Mouse (Mus musculus) urinary bladder, adult 18-20 months (tissue): Measurements from ENCODE around the gene Rae1.
A peak's percentile ranks its signal among the peaks of the same experiment; 100 is the strongest.

Experiments used
- DNase-seq, 2 experiments: peaks; one replicate each; pipeline ENCODE4 v3.0.0; 2022; ENCODE audit warnings: low spot score in 2 of 2, mixed read lengths in 2 of 2

The Rae1 gene

DNA sequence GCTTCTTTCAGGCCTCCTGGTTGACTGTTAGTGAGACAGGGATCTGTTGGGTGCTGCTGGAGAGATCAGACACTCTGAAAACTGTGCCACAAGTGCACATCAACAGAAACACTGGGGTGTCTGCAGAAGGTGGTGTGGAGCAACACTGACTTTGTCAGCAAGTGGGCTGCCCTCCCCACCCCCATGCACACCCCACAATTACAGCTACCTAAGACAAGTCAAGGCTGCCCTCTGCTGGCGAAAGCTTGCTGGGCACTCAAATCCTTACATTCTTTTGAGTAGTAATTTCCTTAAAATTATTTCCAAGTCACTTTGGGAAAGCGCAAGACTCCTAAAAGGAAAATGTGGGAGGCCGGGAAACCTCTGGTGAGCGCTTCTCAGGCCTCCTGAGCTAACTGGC is 3.7 kb upstream of the Rae1 start:
- DNase-seq, result peak in 1 of 2 experiments; percentile 59

- no peak for DNase-seq
Measured at GRCm38 (mm10) chr2:172997748-172998147, 2.2 kb upstream of the Rae1 start.

DNA sequence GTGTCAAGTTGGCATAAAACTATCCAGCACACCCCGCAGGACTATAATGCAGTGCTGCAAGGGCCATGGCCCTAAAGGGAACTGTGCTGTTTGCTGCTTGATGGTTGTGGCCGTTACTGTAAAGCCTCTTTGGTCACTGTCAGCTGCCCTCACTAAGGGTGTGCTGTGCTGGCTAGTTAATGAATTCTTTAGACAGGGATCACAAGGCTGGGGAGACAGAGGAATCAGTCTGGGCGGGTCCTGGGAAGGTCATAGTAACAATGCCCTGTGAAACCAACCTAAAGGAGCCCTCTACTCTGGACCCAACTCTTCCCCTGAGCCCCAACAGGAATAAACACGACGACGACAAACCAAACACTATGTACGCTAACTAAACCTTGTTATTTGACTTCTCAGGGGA is 1.4 kb upstream of the Rae1 start:
- DNase-seq, result no peak

DNA sequence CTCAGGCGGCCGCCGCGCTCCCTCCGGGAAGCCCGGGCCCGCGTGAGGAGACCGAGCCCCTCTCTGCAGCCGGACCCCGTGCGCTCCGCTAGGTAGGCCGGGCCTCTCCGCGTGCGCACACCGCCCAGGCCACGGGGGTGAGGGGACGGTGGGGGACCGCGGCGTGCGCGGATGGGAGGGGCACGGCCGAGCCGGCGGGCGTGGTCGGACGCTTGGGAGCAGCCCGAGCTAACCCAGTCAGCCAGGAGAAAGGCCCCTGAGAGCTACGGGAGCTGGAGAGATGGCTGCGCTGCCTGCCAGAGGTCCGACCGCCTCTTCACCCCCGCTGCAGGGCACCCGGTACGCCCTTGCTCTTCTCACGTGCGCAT is 352 bp downstream of the Rae1 start:
- peak in 1 of 2 experiments; percentile 55 for DNase-seq

DNA sequence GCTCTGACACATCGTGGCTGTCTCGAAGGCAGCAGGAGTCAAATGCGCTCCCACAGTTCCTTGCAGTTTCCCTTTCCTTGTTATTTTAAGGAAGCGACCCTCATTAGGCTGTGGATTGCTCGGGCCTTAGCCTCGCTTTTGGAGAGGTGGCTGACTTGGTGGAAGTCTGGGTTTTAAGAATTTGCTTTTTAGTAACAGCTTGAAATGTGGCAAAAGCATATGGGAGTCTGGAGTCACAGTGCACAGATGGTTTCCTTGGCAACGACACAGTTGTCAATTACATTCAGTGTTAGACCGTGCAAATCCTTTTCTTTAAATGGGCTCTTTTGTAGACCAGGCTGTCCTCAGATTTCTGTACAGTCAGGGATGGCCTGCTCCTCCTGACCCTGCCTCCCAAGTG is 1.0 kb downstream of the Rae1 start:
- DNase-seq, result no peak

GRCm38 (mm10) chr2:173003737-173004136 is 3.8 kb downstream of the Rae1 start:
- DNase-seq, result no peak

GRCm38 (mm10) chr2:173010220-173010717 is 10.4 kb downstream of the Rae1 start:
- DNase-seq, result no peak

GRCm38 (mm10) chr2:173011440-173011839 is 11.5 kb downstream of the Rae1 start:
- no peak for DNase-seq

GRCm38 (mm10) chr2:173014741-173015287 is 14.9 kb downstream of the Rae1 start:
- DNase-seq, result no peak

DNA sequence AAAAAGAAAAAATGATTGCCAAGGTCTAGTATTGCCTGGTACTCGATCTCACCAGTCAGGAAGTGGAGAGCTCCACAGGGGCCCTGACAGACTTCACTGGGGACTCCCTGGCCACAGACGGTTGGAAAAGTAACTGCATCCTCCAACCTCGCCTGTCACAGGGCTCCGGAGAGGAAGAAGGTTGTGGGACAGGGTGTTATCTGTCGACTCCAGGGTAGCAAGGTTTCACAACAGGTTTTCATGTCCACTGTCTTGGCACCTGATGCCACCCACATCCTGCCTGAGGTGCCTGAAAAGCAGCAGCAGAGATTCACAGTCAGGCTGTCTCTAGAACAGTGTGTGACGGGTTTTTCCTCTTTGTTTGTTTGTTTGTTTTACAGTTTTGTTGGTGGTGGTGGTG is 18.0 kb downstream of the Rae1 start:
- no peak for DNase-seq

- DNase-seq, result no peak
Measured at GRCm38 (mm10) chr2:173018618-173019017, 18.7 kb downstream of the Rae1 start.

- no peak for DNase-seq
Measured at GRCm38 (mm10) chr2:173019322-173019721, 19.4 kb downstream of the Rae1 start.

DNA sequence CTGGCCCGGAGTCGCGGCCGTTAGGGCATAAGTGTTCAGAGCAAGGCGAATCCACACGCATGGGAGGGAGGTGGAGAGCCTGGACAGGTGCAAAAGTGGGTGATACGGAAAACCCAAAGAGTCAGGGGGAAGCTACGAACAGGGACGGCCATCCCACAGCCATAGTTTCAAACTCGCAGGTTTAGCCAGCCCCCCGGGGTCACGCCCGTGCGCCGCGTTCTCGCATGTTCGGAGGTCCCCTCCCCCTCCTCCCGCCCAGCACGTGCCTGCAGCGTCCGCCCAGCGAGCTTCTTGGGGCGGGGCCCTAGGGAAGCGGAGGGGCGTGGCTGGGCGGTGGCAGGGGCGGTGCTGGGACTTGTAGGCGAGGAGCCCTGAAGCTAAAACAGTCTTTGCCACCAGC is 19.9 kb downstream of the Rae1 start:
- peak; percentile 85 to 86 for DNase-seq

DNA sequence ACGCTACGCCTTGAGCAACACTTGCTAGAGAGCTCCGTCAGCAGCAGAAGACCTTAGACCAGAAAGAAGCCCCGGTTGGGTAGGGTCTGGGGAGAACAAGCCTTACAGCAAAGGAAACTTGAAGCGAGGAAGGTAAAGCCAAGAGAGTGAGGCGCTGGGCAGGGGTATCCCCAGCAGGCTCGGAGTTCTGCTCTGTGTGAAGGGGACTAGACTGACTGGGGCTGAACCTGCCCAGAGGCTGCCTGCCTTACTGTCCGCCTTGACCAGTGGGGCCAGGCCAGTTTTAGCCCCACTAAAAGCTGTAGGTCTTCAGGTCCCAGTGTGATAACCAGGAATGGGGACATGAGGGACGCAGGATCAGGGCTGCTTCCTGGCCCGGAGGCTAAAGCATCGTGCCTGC is 20.5 kb downstream of the Rae1 start, which contains the start of gene Rbm38:
TSS of gene Rbm38 (plus strand) at position 69 of the 400 bp plus-strand sequence.
- DNase-seq, result no peak

DNA sequence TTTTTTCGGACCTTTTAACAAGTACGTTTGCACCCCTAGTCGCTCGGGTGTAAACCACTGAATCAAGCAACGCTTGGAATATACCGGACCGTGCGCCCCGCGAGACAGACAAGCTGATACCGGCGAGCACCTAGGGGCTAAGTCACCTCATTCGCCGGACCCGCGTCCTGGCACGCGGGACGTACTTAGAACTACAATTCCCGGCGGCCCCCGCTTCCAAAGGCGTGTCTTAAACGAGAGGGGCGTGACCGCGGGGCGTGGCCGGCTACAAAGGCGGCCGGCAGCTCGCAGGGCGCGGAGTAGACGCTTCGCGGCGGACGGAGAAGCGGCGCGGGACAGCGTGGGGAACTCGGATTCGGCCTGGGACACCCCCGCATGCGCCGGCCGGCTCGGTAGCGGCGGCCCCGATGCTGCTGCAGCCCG is 21.7 kb downstream of the Rae1 start:
- DNase-seq, result peak; percentile 88 to 94

DNA sequence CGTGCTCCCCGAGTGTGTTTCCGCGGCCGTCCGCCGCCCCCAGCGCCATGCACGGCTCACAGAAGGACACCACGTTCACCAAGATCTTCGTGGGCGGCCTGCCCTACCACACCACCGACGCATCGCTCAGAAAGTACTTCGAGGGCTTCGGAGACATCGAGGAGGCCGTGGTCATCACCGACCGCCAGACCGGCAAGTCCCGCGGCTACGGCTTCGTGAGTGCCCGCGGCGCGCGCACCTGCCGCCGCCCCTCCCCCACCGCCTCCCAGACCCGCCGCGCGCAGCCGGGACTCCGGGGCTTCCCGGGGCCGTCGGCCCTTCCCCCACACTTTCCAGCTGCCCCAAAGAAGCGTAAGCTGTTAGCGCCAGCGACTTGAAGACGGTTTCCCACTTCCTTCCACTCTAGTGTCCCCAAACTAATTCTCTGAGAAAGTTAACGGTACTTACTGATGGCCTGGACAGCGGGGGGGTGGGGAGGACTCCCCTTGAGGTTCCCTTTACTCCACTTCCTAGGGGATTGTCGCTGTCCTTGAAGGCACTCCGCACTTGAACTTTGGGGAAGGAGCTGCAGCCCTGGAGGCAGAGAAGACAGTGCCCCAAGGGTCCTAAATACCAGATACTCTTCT is 22.3 kb downstream of the Rae1 start:
- DNase-seq, result no peak

DNA sequence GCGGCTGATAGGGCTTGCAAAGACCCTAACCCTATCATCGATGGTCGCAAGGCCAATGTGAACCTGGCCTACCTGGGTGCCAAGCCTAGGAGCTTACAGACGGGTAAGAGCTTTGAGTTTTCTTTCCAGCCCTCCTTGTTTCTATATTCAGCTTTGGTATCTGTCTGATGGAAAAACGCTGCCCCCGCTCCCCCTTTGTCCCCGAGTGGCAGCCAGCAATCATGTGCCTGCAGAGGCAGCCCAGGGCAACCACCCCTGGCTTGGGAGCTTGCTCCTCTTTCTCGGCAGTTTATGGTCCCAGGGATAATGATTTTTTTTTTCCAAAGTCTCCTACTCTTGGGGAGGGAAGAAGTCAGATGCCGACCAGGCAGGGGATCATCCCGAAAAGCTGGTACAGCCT is 22.9 kb downstream of the Rae1 start:
- DNase-seq, result no peak

DNA sequence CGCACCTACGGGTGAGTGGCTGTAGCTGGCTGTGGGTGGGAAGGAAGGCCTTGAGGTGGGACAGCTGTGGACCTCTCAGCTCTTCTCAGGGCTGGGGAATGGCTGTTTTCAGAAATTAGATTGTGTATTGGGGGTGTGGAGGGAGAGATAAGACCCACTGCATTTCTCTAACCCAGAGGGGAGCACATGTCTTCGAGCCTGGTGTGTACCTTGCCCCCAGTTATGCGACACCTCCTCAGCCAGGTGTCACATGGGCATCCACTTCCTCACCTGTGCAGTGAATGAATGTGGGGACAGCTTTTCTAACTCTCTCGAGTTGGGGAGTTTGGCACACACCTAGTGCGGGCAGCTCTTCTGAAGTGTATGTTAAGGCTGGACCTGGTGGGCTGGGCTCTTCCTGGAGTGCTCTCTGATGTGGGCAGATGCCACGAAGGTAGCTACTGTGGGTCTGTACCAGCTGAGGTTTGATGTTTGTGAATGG is 23.5 kb downstream of the Rae1 start:
- DNase-seq, result no peak

DNA sequence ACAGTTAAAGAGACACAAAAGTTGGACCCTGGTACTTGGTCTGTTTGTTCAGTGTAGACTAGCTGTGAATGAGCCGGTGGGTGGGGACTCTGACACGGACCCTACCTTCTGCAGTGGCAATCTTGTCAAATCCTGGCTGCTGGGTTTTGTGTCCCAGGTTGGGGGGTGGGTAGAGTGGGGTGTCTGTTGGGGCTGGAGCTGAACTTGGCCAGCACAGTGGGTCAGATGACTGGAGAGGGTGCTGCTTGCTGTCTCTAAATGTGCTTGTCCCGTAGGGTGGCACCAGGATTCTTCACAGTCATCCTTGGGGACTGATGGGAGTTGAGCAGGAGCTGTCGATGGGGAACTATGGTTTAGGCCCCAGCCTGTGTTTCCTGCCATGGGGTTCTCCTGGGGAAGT is 24.0 kb downstream of the Rae1 start:
- DNase-seq, result no peak

DNA sequence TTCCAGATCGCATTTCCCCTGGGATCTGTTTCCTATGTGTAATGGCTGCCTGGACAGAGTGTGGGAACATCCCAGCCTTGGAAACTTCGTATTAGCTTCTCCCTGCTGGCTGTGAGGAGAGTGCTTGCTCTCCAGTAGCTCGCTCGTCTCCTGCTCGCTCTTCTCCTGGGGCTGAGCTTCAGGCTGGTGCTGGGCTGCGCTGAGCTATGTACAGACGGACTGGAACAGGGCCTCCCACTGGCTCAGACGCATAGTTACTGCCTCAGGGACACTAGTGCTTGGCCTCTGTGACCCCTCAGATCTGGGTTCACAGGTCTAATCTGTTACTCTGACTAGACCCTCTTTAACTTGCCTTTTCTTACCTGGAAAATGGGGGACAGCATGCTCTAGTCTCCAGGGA is 24.5 kb downstream of the Rae1 start:
- DNase-seq, result no peak

GRCm38 (mm10) chr2:173024938-173025337 is 25.0 kb downstream of the Rae1 start:
- DNase-seq, result no peak

DNA sequence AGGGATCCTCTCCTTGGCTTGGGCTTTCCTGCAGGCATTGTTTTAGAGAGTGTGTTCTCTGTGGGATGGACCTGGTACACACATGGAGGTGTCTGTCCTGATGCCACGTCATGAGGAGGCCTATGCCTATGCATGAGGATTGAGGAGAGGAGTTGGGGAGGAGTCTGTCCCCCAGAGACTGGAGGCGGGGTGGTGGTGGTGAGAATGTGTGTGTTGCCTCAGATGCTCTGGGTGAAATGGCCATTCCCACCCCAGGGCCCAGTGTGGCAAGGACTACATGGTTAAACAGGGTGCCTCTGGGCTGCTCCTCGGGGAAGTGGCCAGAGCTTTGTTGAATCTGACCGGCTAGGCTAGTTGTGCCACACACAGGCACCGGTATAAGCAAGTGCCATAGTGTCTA is 26.4 kb downstream of the Rae1 start:
- DNase-seq, result no peak

DNA sequence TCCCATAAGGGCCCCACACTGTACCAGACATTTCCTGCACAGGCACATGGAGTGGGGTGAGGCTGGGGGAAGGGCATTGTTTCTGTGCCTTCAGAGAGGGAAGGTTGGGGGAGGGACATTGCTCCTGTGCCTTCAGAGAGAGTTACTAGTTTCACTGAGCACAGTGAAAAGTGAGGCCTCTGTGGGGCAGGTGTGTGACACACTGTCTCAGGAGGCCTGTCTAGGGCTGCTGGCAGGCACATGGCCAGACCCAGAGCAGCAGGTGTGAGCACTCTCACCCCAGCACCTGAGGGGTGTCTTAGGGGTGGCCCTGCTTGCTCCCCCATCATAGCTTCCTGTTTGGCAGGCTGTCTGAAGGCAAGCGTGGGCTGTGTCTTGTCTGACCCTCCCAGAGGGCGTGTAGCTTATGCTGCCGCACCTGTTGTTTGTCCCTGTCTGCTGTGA is 26.8 kb downstream of the Rae1 start:
- DNase-seq, result no peak
